Comparison of ENCODE assay signal across 7 mouse cellular contexts in the genomic region with DNA sequence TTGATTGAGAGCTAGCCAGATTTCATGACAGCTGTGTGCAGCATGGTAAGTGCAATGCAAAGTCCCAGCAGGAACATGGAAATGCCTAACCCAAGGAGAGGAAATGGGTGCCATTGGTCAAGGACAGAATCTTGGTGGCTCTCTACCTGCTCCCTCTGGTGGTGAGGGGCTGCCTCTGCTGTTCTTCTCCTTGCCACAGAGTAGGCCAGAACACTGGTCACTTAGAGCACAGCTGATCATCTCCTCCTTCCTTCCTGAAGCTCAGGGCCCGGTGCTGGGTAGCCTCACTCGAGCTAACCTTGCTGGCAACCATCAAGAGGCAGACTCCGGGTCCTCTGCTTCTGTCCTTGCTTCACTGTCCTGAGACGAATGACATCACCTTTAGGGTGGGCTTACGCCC. TPM values are rescaled to one million over a fixed set of nuclear protein-coding genes. Genes with fewer than 3 reads are reported as not detected.
A peak's percentile ranks its signal among the peaks of the same experiment; 100 is the strongest.
DNase-seq lines count a peak whose midpoint lies in the region; ATAC-seq and TF ChIP-seq lines count a peak whose summit lies in the region.

No protein-coding gene starts in this region.

- peak; percentile 62 for TF ChIP-seq CTCF in liver, embryonic 14.5 days (IDR thresholded peaks at IDR 0.05; ENCODE audit: low read depth)

- no peak for TF ChIP-seq EP300 in liver, embryonic 14.5 days (IDR thresholded peaks at IDR 0.05; ENCODE audit: low read depth)

- ATAC-seq in liver, embryonic 14.5 days (ENCODE audit: insufficient read depth), result no peak
- ATAC-seq in liver, embryonic 12.5 days, result no peak

- no peak overlapping the region for H3K4me2 ChIP-seq in liver, embryonic 14.5 days (ENCODE audit: low read depth)
- no peak overlapping the region for H3K4me2 ChIP-seq in liver, embryonic 12.5 days

- H3K9ac ChIP-seq in liver, embryonic 14.5 days (replicated peaks), result no peak overlapping the region
- no peak overlapping the region for H3K9ac ChIP-seq in liver, embryonic 12.5 days

- 33% methylated on average over 5 of the region's 5 CpGs for WGBS in liver, embryonic 14.5 days (ENCODE audit: insufficient replicate concordance)
- 47% methylated on average over 5 of the region's 5 CpGs for WGBS in liver, embryonic 12.5 days (ENCODE audit: insufficient replicate concordance)

- no peak for DNase-seq in liver, embryonic 14.5 days (ENCODE audit: low read depth in 3 of 3, low spot score in 3 of 3)
- DNase-seq in ZHBTc4 (ENCODE audit: low read depth, low spot score), result peak; percentile 77
- peak; percentile 82 to 86 for DNase-seq in cerebellum, postnatal 10 days
- DNase-seq in kidney, postnatal 14 days, result peak; percentile 47
- peak; percentile 25 to 26 for DNase-seq in lung, postnatal 4 days
- no peak for DNase-seq in T-cell, adult 2 months (ENCODE audit: low spot score)

- no peaks in the 10 kb centered on the region for H3K4me1 ChIP-seq in liver, embryonic 14.5 days (replicated peaks; ENCODE audit: control insufficient read depth in 2 of 2, insufficient read depth in 2 of 2, low read length in 1 of 2)
- no peaks in the 10 kb centered on the region for H3K4me1 ChIP-seq in liver, embryonic 12.5 days

- no peaks in the 10 kb centered on the region for H3K9me3 ChIP-seq in liver, embryonic 14.5 days (ENCODE audit: control insufficient read depth, low read length)
- H3K9me3 ChIP-seq in liver, embryonic 12.5 days (replicated peaks), result no peaks in the 10 kb centered on the region

- H3K27ac ChIP-seq in liver, embryonic 14.5 days, result no peak overlapping the region
- no peak overlapping the region for H3K27ac ChIP-seq in liver, embryonic 12.5 days

- no peaks in the 10 kb centered on the region for H3K36me3 ChIP-seq in liver, embryonic 14.5 days (replicated peaks; ENCODE audit: control insufficient read depth, insufficient read depth, low read depth)
- no peaks in the 10 kb centered on the region for H3K36me3 ChIP-seq in liver, embryonic 12.5 days

- no peak overlapping the region for H3K4me3 ChIP-seq in liver, embryonic 14.5 days (ENCODE audit: insufficient read depth in 1 of 2, low read depth in 2 of 2, low read length in 2 of 2)
- no peak overlapping the region for H3K4me3 ChIP-seq in liver, embryonic 12.5 days

- H3K27me3 ChIP-seq in liver, embryonic 14.5 days (ENCODE audit: control insufficient read depth, insufficient read depth, low read length), result no peaks in the 10 kb centered on the region
- 0 out of 2 replicates have a peak, but pooled peaks cover 8% of the 10 kb centered on the region for H3K27me3 ChIP-seq in liver, embryonic 12.5 days (replicated peaks)

RNA-seq across cellular contexts. Expression of a gene that starts 39.6 kb away (rescaled TPM):
- polyA plus RNA-seq in liver, embryonic 14.5 days (2012; rRNA removed), result 11.4 and 26.7 TPM in 2 replicates
- polyA plus RNA-seq in liver, embryonic 14.5 days (2014; fragmentation: Nextera tagmentation; extraction: Ambion mirVana), result 39.5 and 39.6 TPM in 2 replicates
- polyA plus RNA-seq in liver, embryonic 12.5 days (2016; fragmentation: Nextera tagmentation; extraction: Ambion mirVana), result 39.6 and 42.7 TPM in 2 replicates

Comparison
In these comparisons a context has a peak if more than half of its experiments do, and no peak if none do; other contexts are left out.
1. DNase-seq: peak in ZHBTc4 (single experiment), cerebellum, postnatal 10 days (2 of 2), kidney, postnatal 14 days (single experiment) and lung, postnatal 4 days (2 of 2); none in liver, embryonic 14.5 days (0 of 3) and T-cell, adult 2 months (single experiment).